Mouse (Mus musculus) retina, postnatal 1 day (tissue): ENCODE data around the gene Slc25a11.

ENCODE experiments used
- DNase-seq: peaks from one replicate; pipeline ENCODE4 v3.0.0-alpha.2; 2012

Gene Slc25a11

DNA sequence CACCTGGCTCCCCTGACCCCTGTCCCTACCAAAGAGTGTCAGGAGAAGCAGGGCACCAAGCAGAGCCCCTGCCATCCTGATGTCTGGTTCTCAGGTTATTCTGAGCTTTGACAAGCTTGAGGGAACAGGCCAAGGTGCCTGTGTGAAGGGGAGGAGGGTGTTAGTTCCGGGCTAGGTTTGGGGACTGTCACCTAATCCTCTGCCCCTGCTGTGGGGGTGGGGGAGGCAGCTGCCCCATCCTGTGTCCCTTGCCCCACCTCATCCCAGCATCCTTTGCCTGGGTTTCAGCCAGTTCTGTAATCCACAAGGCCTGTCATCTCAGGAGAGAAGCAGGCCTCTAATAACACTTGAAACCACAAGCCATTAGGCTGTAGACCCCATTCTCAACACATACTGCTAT, 28.2 kb downstream of the Slc25a11 start, which contains the start of gene Chrne:
Gene Chrne, minus strand, starts transcription at position 116 of the 400 bp plus-strand sequence.
- no peak for DNase-seq

GRCm38 (mm10) chr11:70615516-70616093, 31.7 kb downstream of the Slc25a11 start, which contains the start of gene 4930544D05Rik:
TSS of gene 4930544D05Rik (plus strand) at chr11:70615848.
- DNase-seq, result peak; percentile 28

- peak; percentile 71 for DNase-seq
Observed at GRCm38 (mm10) chr11:70615074-70615473, 32.2 kb downstream of the Slc25a11 start.

DNA sequence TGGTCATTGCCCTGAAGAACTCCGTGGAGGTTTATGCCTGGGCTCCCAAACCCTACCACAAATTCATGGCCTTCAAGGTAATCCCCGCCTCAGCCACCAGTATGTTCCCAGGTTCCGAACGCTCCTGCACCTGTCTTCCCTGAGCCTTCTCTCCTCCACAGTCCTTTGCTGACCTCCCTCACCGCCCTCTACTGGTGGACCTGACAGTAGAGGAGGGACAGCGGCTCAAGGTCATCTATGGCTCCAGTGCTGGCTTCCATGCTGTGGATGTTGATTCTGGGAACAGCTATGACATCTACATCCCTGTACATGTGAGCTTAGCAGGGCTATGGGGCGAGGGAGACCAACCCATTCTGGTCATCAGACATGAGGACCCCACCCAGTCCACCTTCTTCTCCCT, 34.8 kb downstream of the Slc25a11 start:
- no peak for DNase-seq

GRCm38 (mm10) chr11:70610752-70611151, 36.5 kb downstream of the Slc25a11 start:
- DNase-seq, result no peak

- peak; percentile 32 for DNase-seq
Observed at GRCm38 (mm10) chr11:70608381-70609066, 38.8 kb downstream of the Slc25a11 start.

DNA sequence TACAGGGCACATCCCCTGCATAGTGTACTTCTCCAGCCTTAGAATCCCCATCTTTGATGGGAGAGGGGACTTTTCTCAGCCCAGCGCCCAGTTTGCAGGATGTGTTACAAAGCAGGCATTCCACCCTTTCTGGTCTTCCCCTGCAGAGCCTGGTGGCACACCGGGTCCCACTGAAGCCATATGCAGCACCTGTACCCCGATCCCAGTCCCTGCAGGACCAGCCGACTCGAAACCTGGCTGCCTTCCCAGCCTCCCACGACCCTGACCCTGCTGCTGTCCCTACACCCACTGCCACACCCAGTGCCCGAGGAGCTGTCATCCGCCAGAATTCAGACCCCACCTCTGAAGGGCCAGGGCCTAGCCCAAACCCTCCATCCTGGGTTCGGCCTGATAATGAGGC, 39.7 kb downstream of the Slc25a11 start:
- DNase-seq, result no peak

GRCm38 (mm10) chr11:70606717-70607116, 40.6 kb downstream of the Slc25a11 start:
- DNase-seq, result no peak

GRCm38 (mm10) chr11:70605024-70605566, 42.2 kb downstream of the Slc25a11 start:
- peak; percentile 83 for DNase-seq

- no peak for DNase-seq
Observed at GRCm38 (mm10) chr11:70598451-70598953, 48.8 kb downstream of the Slc25a11 start.

DNA sequence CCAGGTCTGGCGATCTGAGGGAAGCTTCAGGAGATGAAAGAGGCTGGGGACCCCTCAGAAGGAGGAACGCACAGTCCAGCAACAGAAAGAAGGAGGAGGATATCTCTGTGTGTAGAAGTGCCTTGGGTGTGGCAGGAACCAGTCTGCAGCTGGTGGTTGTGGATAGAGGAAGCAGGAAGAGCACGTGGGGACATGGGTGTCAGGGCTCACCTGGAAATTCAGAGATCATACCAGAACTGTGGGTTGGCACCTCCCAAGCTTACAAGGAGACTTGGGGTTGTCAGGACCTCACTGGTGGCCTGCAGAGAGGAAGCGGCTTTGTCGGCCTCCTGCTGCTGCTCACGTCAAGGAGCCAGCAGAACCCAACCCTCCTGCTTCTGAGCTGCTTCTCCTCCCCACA, 50.0 kb downstream of the Slc25a11 start:
- no peak for DNase-seq

GRCm38 (mm10) chr11:70596094-70596493, 51.2 kb downstream of the Slc25a11 start:
- DNase-seq, result no peak

DNA sequence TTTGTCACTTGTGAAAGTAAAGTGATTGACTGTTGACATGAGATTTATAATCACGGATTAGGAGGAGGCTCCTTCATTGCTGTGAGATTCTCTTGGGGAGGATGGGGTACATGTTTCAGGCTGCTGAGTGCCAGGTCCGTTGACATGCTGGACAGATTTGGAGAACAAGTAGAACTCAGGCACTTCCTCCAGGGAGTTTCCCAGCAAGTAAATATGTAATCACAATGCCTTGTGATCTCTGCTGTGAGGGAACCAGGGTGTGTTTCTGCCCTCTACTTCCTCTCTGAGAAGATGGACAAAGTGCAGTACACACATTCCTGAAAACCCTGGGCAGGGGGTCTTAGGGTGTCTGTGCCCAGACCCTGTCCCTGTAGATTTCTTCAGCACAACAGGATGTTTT, 51.6 kb downstream of the Slc25a11 start:
- DNase-seq, result no peak

- no peak for DNase-seq
Observed at GRCm38 (mm10) chr11:70594253-70594989, 52.9 kb downstream of the Slc25a11 start.
